Mouse (Mus musculus): Measurements from ENCODE around the gene Cdk14.

DNA sequence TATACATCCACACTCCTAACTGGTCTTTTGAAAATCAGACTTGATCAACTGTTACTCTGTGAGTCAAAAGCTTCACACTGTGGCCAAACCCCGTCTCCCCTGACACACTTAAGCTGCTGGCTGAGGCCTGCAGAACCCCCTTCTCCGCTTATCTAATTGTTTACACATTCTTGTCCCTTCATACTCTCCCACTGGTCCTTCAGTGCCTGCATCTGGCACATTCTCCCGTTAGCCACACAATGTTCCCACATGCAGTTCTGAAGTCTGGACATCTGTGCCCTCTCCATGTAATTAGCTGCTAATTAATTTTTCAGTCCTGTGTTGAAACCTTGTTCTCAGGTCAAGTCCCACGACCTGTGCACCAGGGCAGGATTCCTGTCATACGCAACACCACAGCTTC lies 460.7 kb downstream of the Cdk14 start:
- TF ChIP-seq ZC3H11A (IDR thresholded peaks at IDR 0.05; ENCODE audit: borderline replicate concordance, low read depth, low read length) = no peak
- no peak for TF ChIP-seq HCFC1 (IDR thresholded peaks at IDR 0.05; ENCODE audit: borderline replicate concordance, insufficient read depth, low read length)

Data from ES-E14 (cell line).